Comparison of ENCODE assay signal across 18 mouse cellular contexts in genomic region chr15:94903188-94903587, GRCm38 (mm10).
"Had no signal": no experiment of that assay in that cellular context is flagged by ENCODE, and none has a peak within 500 bp of the region (broad histone marks: within the 10 kb centered on the region; RNA-seq: fewer than 3 reads in every experiment).

No protein-coding gene starts in this region.

- H3K4me1 ChIP-seq: midbrain, embryonic 12.5 days had no signal

- H3K4me3 ChIP-seq: midbrain, embryonic 12.5 days; myocyte; neural tube, embryonic 13.5 days; neural tube, embryonic 15.5 days had no signal

- DNase-seq: lung, adult 18-20 months; lung, embryonic 14.5 days; lung, postnatal 10 days; lung, postnatal 4 days; midbrain, embryonic 14.5 days; retina, postnatal 1 day; right cerebral cortex, adult 18-20 months; right cerebral cortex, postnatal 25 days; right cerebral cortex, postnatal 4 days; spleen, adult 18-20 months; thymus, adult 2 months; thymus, postnatal 25 days; thymus, postnatal 4 days had no signal

- H3K36me3 ChIP-seq: midbrain, embryonic 12.5 days; neural tube, embryonic 13.5 days; neural tube, embryonic 15.5 days had no signal

- H3K9ac ChIP-seq: lung, embryonic 14.5 days; midbrain, embryonic 12.5 days; neural tube, embryonic 13.5 days; neural tube, embryonic 15.5 days had no signal

- H3K9me3 ChIP-seq: midbrain, embryonic 12.5 days; neural tube, embryonic 13.5 days; neural tube, embryonic 15.5 days had no signal

- H3K27me3 ChIP-seq: midbrain, embryonic 12.5 days; neural tube, embryonic 13.5 days; neural tube, embryonic 15.5 days had no signal

- ATAC-seq: midbrain, embryonic 16.5 days had no signal

- H3K27ac ChIP-seq: midbrain, embryonic 12.5 days; neural tube, embryonic 13.5 days; neural tube, embryonic 15.5 days had no signal

- H3K4me2 ChIP-seq: lung, embryonic 14.5 days; midbrain, embryonic 12.5 days; neural tube, embryonic 13.5 days; neural tube, embryonic 15.5 days had no signal
